Mouse (Mus musculus): ENCODE measurements around the gene Cdipt.

GRCm38 (mm10) chr7:126965568-126965967 is 10.1 kb upstream of the Cdipt start:
- TF ChIP-seq CTCF (IDR thresholded peaks at IDR 0.05; ENCODE audit: extremely low read depth, insufficient read depth, insufficient read length, insufficient replicate concordance), result no peak
- TF ChIP-seq POLR2A (IDR thresholded peaks at IDR 0.05; ENCODE audit: low read depth, low read length), result no peak
